Mouse (Mus musculus): ENCODE measurements around the gene Phc1.
"Not testable (repeated sequence)": the region's sequence is repeated elsewhere in the genome, so short reads cannot be mapped to it uniquely, and the experiment has no call there.

Phc1 gene

DNA sequence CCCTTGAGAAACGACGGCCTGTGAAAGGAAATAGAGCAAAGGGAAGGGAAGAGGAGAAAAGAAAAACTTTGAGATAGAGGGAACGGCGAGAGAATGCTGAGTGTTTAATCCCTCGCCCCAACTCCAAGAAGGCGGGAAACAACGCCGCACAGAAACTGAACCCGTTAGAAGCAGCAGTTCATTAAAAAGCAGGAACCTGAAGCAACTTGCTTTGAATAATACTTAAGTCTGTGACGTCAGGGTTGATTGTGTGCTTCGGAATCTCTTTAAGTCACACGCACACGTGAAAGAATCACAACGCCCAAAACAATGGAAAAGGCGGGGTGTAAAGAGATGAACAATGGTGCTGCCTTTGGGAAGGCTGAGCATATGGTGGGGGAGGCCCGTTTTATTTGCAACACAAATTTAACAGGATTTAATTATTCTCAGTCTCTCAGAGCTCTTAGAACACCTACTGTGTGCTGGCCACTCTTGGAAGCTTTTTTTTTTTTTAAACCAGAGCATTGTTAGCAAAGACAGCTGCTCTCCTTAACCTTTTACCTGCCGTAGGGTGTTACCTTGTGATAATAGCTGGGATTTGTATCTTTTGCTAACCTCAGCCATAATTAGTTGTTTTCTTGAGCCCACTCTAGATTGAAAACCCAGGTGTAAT is at the start of gene Phc1:
TSS of gene Phc1 (minus strand) at position 213 of the 652 bp plus-strand sequence.
- peak; percentile 33 to 42 for DNase-seq (ENCODE audit: low spot score in 2 of 2)

DNA sequence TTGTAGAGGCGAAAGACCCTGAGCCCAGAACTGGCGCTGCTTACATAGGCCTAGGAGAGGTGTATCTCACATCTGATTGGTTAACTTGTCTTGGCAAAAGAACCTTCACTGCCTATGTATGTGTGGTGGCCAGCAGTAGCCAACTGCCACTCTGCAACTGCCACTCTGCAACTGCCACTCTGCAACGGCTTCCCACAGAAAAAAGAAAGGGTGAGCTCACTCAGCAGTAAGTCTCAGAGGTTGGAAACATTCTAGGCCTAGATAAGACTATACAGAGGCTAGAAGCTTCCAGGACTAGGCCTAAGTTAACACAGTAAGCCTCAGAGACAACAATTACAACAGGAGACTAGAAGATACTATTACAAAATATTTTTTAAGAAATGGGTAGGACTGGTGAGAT is 49.6 kb upstream of the Phc1 start:
- not testable (repeated sequence) for DNase-seq (ENCODE audit: low spot score in 2 of 2)

- not testable (repeated sequence) for DNase-seq (ENCODE audit: low spot score in 2 of 2)
Observed at GRCm38 (mm10) chr6:122387177-122388028, 47.0 kb upstream of the Phc1 start.

DNA sequence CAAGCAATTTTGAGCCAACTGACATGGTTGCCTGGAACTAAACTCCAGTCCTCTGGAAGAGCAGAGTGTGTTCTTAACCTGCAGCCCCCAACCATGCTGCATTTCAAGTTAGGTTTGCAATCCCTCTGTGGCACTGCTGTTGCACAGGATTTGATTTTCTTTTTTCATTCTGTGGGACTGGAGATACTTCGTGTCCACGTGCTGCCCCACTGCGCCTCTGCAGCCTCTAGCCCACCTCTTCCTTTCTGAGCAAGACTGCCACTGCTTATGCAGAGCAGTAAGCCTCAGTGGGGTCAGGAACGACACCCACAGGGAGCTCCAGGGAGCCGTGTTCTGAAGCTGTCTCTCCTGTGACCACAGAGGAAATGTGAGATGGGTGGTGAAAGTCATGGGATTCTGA is 45.4 kb upstream of the Phc1 start:
- DNase-seq (ENCODE audit: low spot score in 2 of 2), result no peak

GRCm38 (mm10) chr6:122384886-122385285 is 44.5 kb upstream of the Phc1 start:
- DNase-seq (ENCODE audit: low spot score in 2 of 2), result no peak

- no peak for DNase-seq (ENCODE audit: low spot score in 2 of 2)
Observed at GRCm38 (mm10) chr6:122383211-122383610, 42.9 kb upstream of the Phc1 start.

DNA sequence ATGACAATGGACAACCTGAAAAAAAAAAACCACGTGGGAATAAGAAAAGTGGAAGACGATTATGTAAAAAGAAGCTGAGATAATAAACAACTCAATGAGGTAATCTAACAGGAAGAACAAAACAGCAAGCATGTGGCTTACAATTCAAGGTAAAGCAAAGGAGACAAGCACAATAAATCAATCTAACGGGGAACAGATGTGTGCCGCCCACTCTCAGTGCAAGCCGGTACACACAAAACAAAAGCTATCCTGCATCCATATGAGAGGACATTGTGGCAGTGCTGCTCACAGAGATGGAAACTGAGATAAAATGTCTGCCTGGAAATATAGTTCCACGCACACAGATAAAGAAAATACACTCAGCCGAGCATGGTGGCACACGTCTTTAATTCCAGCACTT is 41.7 kb upstream of the Phc1 start:
- no peak for DNase-seq (ENCODE audit: low spot score in 2 of 2)

- no peak for DNase-seq (ENCODE audit: low spot score in 2 of 2)
Observed at GRCm38 (mm10) chr6:122368245-122368644, 27.9 kb upstream of the Phc1 start.

- DNase-seq (ENCODE audit: low spot score in 2 of 2), result no peak
Observed at GRCm38 (mm10) chr6:122366976-122367375, 26.6 kb upstream of the Phc1 start.

- DNase-seq (ENCODE audit: low spot score in 2 of 2), result no peak
Observed at GRCm38 (mm10) chr6:122366287-122366686, 25.9 kb upstream of the Phc1 start.

DNA sequence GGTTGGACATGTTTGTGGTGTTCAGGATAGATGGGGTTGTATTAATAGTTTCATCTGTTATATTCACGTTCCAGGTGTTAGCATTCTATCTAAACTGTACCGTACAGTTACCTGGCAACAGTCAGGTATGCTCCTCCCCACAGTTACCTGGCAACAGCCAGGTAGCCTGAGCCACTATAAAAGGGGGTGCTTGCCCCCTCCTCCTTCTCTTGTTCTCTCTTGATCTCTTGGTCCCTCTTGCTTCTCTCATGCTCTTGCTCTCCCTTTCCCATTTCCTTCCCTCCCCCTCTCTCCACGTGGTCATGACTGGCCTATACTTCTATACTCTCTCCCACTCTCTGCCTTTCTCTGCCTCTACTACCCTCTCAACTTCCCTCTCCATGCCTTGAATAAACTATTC is 25.3 kb upstream of the Phc1 start:
- no peak for DNase-seq (ENCODE audit: low spot score in 2 of 2)

DNA sequence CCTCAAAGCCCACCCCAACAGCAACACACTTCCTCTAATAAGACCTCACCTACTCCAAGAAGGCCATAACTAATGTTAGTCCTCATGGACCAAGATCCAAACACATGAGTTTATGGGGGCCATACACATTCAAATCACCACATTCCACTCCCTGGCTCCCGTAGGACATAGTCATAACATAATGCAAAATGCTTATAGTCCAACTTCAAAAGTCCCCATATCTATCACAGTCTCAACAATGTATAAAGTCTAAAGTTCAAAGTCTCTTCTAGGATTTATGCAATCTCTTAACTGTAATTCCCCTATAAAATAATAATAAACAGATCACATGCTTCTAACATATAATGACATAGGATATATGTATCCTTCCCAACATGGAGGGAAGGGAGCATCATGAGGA is 16.7 kb upstream of the Phc1 start:
- no peak for DNase-seq (ENCODE audit: low spot score in 2 of 2)

GRCm38 (mm10) chr6:122355909-122356308 is 15.5 kb upstream of the Phc1 start:
- DNase-seq (ENCODE audit: low spot score in 2 of 2), result no peak

GRCm38 (mm10) chr6:122347326-122347725 is 7.0 kb upstream of the Phc1 start:
- DNase-seq (ENCODE audit: low spot score in 2 of 2), result not testable (repeated sequence)

- DNase-seq (ENCODE audit: low spot score in 2 of 2), result no peak
Observed at GRCm38 (mm10) chr6:122346399-122346798, 6.0 kb upstream of the Phc1 start.

- DNase-seq (ENCODE audit: low spot score in 2 of 2), result no peak
Observed at GRCm38 (mm10) chr6:122345731-122346130, 5.4 kb upstream of the Phc1 start.

- DNase-seq (ENCODE audit: low spot score in 2 of 2), result no peak
Observed at GRCm38 (mm10) chr6:122344386-122345116, 4.2 kb upstream of the Phc1 start.

DNA sequence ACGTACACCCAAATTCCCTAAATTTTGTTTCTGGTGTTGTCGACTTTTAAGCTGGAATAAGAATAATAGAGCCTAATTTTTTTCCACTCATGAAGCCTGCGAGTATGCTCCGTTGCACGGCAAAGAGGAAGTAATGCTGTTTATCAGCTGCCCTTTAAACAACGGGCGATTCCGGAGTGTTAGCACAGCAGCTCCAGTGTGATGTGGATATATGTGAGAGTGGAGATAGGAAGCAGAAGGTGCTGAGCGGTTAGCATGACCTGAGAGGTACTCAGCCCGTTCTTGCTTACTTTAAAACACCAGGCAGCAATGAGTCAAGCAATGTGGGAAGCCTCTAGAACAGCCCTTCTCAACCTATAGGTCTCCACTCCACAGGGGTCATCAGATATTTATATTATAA is 3.4 kb upstream of the Phc1 start:
- DNase-seq (ENCODE audit: low spot score in 2 of 2), result no peak

DNA sequence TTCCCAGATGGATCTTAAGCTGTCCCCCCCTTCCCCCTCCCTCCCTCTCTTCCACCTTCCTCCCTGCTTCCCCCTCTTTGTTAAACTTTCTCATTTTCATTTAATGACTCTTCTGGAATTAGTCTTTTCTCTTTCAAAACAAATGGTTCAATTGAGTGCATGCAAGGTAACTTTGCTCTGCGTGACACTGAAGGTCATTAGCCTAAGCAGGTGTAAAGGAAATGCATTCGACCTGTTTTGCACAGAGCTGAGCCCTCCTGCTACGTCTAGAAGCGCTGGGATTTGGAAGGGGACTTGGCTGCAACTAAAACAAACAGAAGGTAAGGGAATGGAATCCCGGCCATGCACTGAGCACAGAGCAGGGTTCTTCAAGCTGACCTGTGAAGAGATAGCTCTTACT is 1.8 kb upstream of the Phc1 start:
- DNase-seq (ENCODE audit: low spot score in 2 of 2), result no peak

DNA sequence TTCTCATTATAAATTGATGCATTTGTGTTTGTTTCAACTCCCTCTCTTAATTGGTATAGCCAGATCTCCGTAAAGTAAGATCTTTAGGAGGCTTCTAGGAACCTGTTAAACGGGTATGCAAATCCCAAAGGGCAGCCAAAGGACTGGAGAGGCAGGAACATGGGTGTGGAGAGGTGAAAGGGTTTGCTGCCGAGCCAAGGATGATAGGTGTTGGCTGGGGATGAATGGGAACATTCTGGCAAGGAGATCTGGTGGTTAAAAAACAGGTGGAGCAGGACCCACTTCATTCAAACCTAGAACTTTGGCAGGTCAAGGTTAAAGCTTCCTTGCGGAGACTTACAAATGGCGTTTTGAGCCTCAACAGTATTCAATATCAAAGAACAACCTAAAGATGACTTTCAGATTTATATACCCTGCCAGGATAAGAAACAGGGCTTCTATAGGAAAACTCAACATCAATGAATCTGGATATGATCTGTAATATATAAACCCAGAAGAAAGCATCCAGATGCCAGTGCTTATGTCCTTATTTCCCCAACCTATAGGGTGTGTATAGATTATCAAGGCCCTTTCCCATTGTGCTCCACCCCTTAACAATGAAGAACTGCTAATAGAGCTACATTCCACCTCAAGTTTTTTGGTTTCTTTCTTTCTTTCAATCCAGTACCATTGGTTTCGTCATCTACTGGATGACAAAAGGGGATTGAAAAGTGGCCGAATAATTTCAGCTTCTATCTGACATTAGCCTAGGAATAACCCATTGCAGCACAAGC is 863 bp upstream of the Phc1 start:
- DNase-seq (ENCODE audit: low spot score in 2 of 2), result no peak

DNA sequence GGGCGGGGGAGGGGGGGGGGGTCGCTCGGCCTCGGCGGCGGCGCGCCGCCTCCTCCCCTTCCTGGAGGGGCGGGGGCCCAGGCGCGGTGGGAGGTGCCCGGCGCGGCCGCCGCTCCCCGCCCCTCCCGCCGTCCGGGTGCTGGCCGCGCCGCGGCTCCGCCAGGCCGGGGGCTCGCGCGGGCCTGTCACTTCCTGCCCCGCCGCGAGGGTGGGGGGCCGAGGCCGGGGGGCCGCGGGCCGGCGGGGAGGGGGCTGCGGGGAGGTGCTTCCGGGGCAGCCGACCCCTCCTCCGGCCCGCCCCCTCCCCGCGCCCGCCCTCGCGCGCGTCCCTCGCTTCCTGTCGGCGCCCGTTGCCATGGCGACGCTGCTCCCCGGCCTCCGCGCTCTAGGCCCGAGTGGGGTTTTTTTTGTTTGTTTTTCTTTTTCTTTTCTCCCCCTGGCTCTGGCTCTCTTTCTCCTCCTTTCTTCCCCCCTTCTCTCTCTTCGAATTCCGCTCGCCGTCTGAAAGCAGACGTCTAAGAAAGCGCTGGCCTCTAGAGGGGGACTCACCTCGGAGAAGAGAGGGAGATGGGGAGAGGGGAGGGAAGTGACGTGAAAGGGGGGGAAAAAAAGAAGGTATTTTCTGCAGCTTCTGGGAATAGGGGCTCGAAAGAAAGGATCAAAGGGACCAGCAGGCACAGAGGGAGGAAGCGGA is 566 bp downstream of the Phc1 start:
- DNase-seq (ENCODE audit: low spot score in 2 of 2), result peak; percentile 91 to 92

Measured in right cerebral cortex, postnatal 10 days (tissue).